Mouse (Mus musculus) liver, embryonic 14.5 days (tissue): ENCODE measurements at regions not wholly inside any gene's neighbourhood (a gene's known extent, or its start where the extent isn't known, plus 50 kb on each side); places are given as distances from the start of the nearest gene placed in this dataset.

Experiments used
- CTCF ChIP-seq: IDR thresholded peaks from 2 replicates; pipeline ENCODE4 v1.5.1; 2016; ENCODE audit warnings: antibody characterized with exemption, low read depth, control low read depth
- EP300 ChIP-seq: IDR thresholded peaks from 2 replicates; pipeline ENCODE4 v1.6.1; 2016; ENCODE audit warnings: antibody characterized with exemption, low read depth

DNA sequence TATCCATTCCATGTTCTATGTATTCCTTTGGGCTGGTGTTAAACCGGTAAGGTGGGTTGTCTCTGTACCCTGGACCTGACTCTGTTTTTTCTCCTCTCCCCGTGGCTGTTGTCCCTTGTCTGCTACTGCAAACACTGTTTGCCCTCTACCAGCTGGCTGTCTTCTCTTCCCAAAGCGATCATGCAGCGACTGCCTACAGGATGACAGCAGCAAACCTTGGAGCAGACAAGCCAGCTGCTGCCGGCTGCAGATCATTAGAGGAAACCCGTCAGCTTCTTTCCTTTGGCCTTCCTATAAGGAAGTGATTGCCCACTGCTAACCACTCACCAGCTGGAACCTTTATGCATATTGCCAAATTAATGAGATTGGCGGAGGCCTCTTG lies 56.4 kb upstream of the Bmp2k start:
- TF ChIP-seq CTCF (no peak), EP300 (no peak)
